Mouse (Mus musculus) erythroblast, embryonic 14.5 days (primary cell): ENCODE results near the gene Crocc2.

Experiments
- GATA1 ChIP-seq: IDR thresholded peaks from 2 replicates; pipeline ENCODE4 v1.6.1; 2012; ENCODE audit warnings: low read length, inconsistent platforms, mixed read lengths
- TAL1 ChIP-seq: IDR thresholded peaks from 3 replicates; pipeline ENCODE4 v1.6.1; 2012; ENCODE audit warnings: low read length, inconsistent platforms, mixed read lengths

DNA sequence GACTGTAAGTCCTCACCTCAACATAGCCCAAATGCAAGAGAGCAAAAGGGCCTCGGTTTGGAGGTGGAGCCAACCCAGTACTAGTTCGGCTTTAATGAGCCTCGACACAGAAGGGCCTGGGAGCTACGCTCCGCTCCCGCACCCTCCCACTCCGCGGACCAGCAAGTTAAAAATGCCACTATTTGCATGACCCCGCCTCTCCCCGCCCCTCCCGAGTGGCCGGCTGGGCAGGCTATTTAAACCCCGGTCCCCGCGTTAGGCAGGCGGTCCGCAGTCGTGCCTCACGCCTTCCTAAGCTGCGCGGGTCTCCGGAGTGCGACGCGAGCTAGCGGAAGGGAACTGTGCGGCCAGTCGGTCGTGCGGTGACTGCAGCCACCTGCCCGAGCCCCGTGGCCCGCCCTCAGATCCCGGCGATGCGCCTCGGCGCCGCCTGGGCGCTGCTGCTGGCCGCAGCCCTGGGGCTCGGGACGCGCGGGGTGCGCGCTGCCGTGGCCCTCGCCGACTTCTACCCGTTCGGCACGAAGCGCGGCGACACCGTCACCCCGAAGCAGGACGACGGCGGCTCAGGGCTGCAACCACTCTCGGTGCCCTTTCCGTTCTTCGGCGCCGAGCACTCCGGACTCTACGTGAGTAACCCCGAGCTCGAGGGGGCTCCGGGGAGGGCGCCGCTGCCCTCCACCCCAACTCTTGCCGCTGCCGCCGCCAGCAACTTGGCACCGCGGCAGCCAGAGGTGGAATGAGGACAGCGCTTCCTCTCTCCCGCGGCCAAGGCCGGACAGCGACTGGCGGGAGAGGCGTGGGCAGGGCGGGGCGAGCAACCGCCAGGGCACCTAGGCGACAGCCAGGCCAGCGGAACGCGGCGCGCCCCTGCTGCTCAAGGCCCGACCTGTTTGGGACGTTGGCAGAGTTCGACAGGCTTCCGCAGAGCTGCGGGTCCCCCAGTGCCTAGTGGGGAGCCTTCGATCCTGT is 67.3 kb downstream of the Crocc2 start, which contains the start of gene Sned1:
- TF ChIP-seq GATA1 (no peak), TAL1 (no peak)
